Comparison of ENCODE assay signal across 10 mouse cellular contexts in the genomic region with DNA sequence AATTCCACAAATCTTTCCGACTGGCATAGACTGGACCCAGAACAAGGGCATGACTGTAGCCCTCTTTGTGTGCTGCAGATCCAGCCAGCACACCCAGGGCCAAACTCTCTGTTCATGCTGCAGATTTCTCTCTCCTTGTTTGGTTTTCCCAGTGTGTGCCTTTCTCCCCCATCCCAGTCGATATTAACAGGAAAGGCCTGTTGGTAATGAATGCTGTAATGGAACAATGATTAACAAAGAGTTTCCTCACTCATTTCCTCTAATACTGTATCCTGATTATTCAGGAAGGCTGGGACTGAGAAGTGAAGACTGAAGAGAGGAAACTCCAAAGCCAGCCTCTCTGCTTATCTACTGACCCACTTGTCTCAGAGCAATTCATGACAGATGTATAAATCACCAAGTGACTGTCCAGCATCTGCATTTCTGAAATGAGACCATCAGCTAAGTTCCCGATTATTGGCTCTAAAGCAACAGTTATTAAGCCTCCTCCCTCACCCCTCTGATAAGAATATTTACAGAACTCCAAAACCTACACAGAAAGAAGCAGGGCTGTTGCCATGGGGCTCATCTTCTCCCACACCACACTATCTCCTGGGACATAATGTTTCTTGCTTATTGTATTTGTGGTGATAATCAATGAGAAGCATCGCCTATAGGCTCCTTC. TPM values are rescaled to one million over a fixed set of nuclear protein-coding genes. Genes with fewer than 3 reads are reported as not detected.
DNase-seq lines count a peak whose midpoint lies in the region; ATAC-seq and TF ChIP-seq lines count a peak whose summit lies in the region.
"Had no signal": no experiment of that assay in that cellular context is flagged by ENCODE, and none has a peak within 500 bp of the region (broad histone marks: within the 10 kb centered on the region; RNA-seq: fewer than 3 reads in every experiment).

No protein-coding gene starts in this region.

- H3K4me3 ChIP-seq in kidney, adult 2 months (ENCODE audit: insufficient read depth, low read depth, low read length), result no peak overlapping the region
- no peak overlapping the region for H3K4me3 ChIP-seq in heart, embryonic 15.5 days
- no peak overlapping the region for H3K4me3 ChIP-seq in thymus, adult 2 months (ENCODE audit: control insufficient read depth, insufficient read depth, low read length)
- H3K4me3 ChIP-seq in hindbrain, embryonic 10.5 days, result no peak overlapping the region

- POLR2A ChIA-PET in Patski (lab: Charles Lee), result interaction anchor here (0.6 kb wide), 1 partner anchor 1316 kb away, joined by 3 read pairs; no protein-coding TSS in a partner anchor

- no peaks in the 10 kb centered on the region for H3K27me3 ChIP-seq in kidney, adult 2 months (replicated peaks; ENCODE audit: control insufficient read depth, insufficient read depth, low read length)
- no peaks in the 10 kb centered on the region for H3K27me3 ChIP-seq in Patski
- H3K27me3 ChIP-seq in heart, embryonic 15.5 days, result no peaks in the 10 kb centered on the region
- H3K27me3 ChIP-seq in thymus, adult 2 months (ENCODE audit: control insufficient read depth, insufficient read depth, low read length), result no peaks in the 10 kb centered on the region
- H3K27me3 ChIP-seq in hindbrain, embryonic 10.5 days (ENCODE audit: insufficient read depth, poor library complexity, severe bottlenecking), result no peaks in the 10 kb centered on the region
- H3K27me3 ChIP-seq: megakaryocyte, embryonic 14.5 days had no signal

- peak; percentile 14 for DNase-seq in kidney, adult 2 months
- DNase-seq in kidney, adult 8-10 months, result no peak
- DNase-seq in Patski (ENCODE audit: low read depth, low spot score), result no peak
- peak; percentile 71 for DNase-seq in lung, postnatal 25 days (ENCODE audit: low spot score)
- no peak for DNase-seq in thymus, adult 2 months
- DNase-seq in urinary bladder, adult 2 months (ENCODE audit: low spot score), result no peak
- no peak for DNase-seq in hindbrain, embryonic 10.5 days (ENCODE audit: low spot score)

- TF ChIP-seq POLR2A in kidney, adult 2 months (IDR thresholded peaks at IDR 0.05; ENCODE audit: low read depth, low read length), result no peak
- no peak for TF ChIP-seq POLR2A in thymus, adult 2 months (IDR thresholded peaks at IDR 0.05; ENCODE audit: control insufficient read depth, extremely low read depth, insufficient read depth, low read length, poor library complexity)

- H3K4me2 ChIP-seq in heart, embryonic 15.5 days, result no peak overlapping the region

- in situ Hi-C loops in Patski (cut with MboI; ENCODE audit: low pct_unique_long_range_greater_than_20kb), result no loop called here

- WGBS in kidney, adult 2 months, result 48% methylated on average over 4 of the region's 4 CpGs
- 36% methylated on average over 4 of the region's 4 CpGs for WGBS in heart, embryonic 15.5 days
- 93% methylated on average over 4 of the region's 4 CpGs for WGBS in thymus, adult 2 months
- WGBS in hindbrain, embryonic 10.5 days, result 86% methylated on average over 4 of the region's 4 CpGs

- peak overlapping the region; percentile 39 for H3K27ac ChIP-seq in kidney, adult 2 months (ENCODE audit: insufficient read depth, low read depth, low read length)
- H3K27ac ChIP-seq in heart, embryonic 15.5 days, result peak overlapping the region; percentile 87
- no peak overlapping the region for H3K27ac ChIP-seq in thymus, adult 2 months (ENCODE audit: control insufficient read depth, insufficient read depth, low read length)
- no peak overlapping the region for H3K27ac ChIP-seq in hindbrain, embryonic 10.5 days

- H3K9me3 ChIP-seq in heart, embryonic 15.5 days (replicated peaks), result no peaks in the 10 kb centered on the region
- no peaks in the 10 kb centered on the region for H3K9me3 ChIP-seq in hindbrain, embryonic 10.5 days
- H3K9me3 ChIP-seq: megakaryocyte, embryonic 14.5 days had no signal

- peaks cover 9% of the 10 kb centered on the region; the same call in 1 of the 2 replicates for H3K4me1 ChIP-seq in kidney, adult 2 months (ENCODE audit: control insufficient read depth, insufficient read depth, low read length)
- peaks cover 46% of the 10 kb centered on the region for H3K4me1 ChIP-seq in heart, embryonic 15.5 days (replicated peaks)
- H3K4me1 ChIP-seq in thymus, adult 2 months (replicated peaks; ENCODE audit: control insufficient read depth, insufficient read depth, low read length), result no peaks in the 10 kb centered on the region
- H3K4me1 ChIP-seq in hindbrain, embryonic 10.5 days (replicated peaks), result no peaks in the 10 kb centered on the region

- peaks cover 2% of the 10 kb centered on the region for H3K36me3 ChIP-seq in kidney, adult 2 months (ENCODE audit: control insufficient read depth, insufficient read depth, low read length)
- H3K36me3 ChIP-seq in heart, embryonic 15.5 days, result peaks cover 48% of the 10 kb centered on the region
- H3K36me3 ChIP-seq in thymus, adult 2 months (ENCODE audit: control insufficient read depth, insufficient read depth, low read length), result peaks cover 69% of the 10 kb centered on the region
- H3K36me3 ChIP-seq in hindbrain, embryonic 10.5 days, result peaks cover 65% of the 10 kb centered on the region

- TF ChIP-seq CTCF in kidney, adult 2 months (conservative IDR thresholded peaks at IDR 0.05; ENCODE audit: insufficient read depth, insufficient read length, low read depth, low read length), result no peak
- no peak for TF ChIP-seq CTCF in Patski (IDR thresholded peaks at IDR 0.05)
- no peak for TF ChIP-seq CTCF in thymus, adult 2 months (IDR thresholded peaks at IDR 0.05; ENCODE audit: borderline replicate concordance, control insufficient read depth, extremely low read depth, insufficient read depth, low read length, poor library complexity)

- CTCF ChIA-PET in Patski (lab: Charles Lee), result interaction anchor here (0.8 to 2.2 kb wide), 7 partner anchors 10 to 125 kb away, joined by 3 to 7 read pairs (median 3); no protein-coding TSS in a partner anchor

- no peak overlapping the region for H3K9ac ChIP-seq in heart, embryonic 15.5 days

- ATAC-seq in Patski, result peak; percentile 54
- ATAC-seq in heart, embryonic 15.5 days (replicated peaks; ENCODE audit: insufficient number of reproducible peaks, insufficient read depth, low FRiP score, low read depth), result peak; percentile 79
- ATAC-seq: forebrain, embryonic 16.5 days had no signal

RNA-seq across cellular contexts. Expression of a gene that starts 41.3 kb away (rescaled TPM):
- polyA plus RNA-seq in kidney, adult 2 months (2012; rRNA removed), result 4.2 and 5.3 TPM in 2 replicates
- polyA plus RNA-seq in Patski (2021), result 48.9 TPM
- 14.9 and 15.5 TPM in 2 replicates for polyA plus RNA-seq in heart, embryonic 15.5 days (2015; fragmentation: Nextera tagmentation; extraction: Ambion mirVana)
- 7.1 and 7.5 TPM in 2 replicates for polyA plus RNA-seq in thymus, adult 2 months (2012; rRNA removed)
- polyA plus RNA-seq in urinary bladder, adult 2 months (2012; rRNA removed), result 13.6 and 17.8 TPM in 2 replicates
- 17.7 and 27.6 TPM in 2 replicates for polyA plus RNA-seq in hindbrain, embryonic 10.5 days (2016; fragmentation: Nextera tagmentation; extraction: Ambion mirVana)

Comparison
In these comparisons a context has a peak if more than half of its experiments do, and no peak if none do; other contexts are left out.
1. DNase-seq: peak in kidney, adult 2 months (single experiment) and lung, postnatal 25 days (single experiment); none in kidney, adult 8-10 months (0 of 2), Patski (single experiment), thymus, adult 2 months (single experiment), urinary bladder, adult 2 months (single experiment) and hindbrain, embryonic 10.5 days (single experiment).
2. H3K27ac ChIP-seq: peak in kidney, adult 2 months (single experiment) and heart, embryonic 15.5 days (single experiment); none in thymus, adult 2 months (single experiment) and hindbrain, embryonic 10.5 days (single experiment).